Mouse (Mus musculus) erythroblast, embryonic 14.5 days (primary cell): Measurements from ENCODE around the gene Plekhf1.

Experiments
- GATA1 ChIP-seq: IDR thresholded peaks from 2 replicates; pipeline ENCODE4 v1.6.1; 2012; ENCODE audit warnings: low read length, inconsistent platforms, mixed read lengths
- TAL1 ChIP-seq: IDR thresholded peaks from 3 replicates; pipeline ENCODE4 v1.6.1; 2012; ENCODE audit warnings: low read length, inconsistent platforms, mixed read lengths

GRCm38 (mm10) chr7:38253441-38253840 lies 25.6 kb upstream of the Plekhf1 start:
- TF ChIP-seq TAL1 (no peak), GATA1 (no peak)
